Mouse (Mus musculus): ENCODE measurements at regions not wholly inside any gene's neighbourhood (a gene's known extent, or its start where the extent isn't known, plus 50 kb on each side); places are given as distances from the start of the nearest gene placed in this dataset.
A peak's percentile ranks its signal among the peaks of the same experiment; 100 is the strongest.

DNA sequence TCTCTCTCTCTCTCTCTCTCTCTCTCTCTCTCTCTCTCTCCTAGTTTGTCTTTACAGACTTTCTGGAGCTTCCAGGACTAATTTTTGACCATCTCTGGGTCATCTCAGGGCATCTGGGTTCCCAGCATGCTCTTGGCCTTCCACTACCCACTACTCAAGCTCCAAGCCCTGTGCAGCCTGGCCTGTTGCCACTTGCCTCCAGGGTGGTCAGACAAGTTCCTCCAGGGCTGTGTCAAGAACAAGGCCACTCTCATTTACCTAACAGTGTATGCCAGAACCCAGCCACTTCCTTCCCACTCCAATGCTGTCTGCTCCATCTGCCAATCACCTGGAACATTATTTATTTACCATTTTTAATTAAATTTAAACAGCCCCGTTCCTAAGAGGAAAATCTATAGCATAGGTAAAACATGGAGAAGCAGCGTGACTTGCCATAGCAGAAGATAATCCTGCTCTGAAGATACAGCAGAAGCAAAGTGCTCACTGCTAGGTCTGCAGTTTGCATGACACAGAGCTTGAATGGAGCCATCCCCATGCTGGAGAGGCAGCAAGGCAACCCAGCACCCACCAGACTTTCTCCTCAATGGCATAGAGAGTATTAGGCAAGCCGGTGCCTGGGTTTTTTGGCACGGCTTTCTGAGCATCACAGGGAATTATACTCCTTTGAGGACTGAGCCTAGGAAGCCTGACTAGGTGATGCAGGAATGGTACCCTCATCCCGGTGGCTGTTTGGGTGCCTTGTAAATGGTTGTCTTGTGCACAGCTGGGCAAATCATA is 54.0 kb downstream of the Foxi1 start:
- no peak for DNase-seq (ENCODE audit: low spot score)

DNA sequence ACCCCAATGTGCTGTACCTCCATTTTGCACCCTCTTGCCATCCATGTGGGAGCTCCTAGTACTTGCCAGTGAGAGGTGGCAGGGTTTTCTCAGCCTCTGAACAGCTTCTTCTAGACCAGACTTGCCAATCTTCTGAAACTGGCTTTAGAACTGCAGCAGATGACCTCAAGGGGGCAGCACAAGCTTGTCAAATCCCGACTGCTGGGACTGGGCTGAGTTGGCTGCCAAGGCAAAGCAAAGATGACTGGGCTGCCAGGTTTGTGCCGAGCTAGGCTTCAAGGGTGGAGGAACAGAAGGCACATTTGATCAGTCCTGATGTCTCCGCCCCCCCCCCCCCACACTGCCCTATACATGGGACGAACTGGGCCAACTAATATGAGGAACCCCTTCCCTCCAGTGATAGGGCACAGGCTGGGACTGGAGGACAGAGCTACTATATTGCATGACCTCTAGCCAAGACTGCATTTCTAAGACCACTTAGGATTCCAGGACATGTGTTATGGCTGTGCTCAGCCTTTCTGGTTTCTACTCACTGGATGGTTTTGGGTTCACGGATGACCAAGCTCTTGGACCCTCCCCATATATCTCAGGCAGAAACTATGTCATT is 51.1 kb upstream of the 4930469K13Rik start:
- peak; percentile 90 for DNase-seq (ENCODE audit: low spot score)
